Mouse (Mus musculus) heart, postnatal 10 days (tissue): ENCODE measurements at regions not wholly inside any gene's neighbourhood (a gene's known extent, or its start where the extent isn't known, plus 50 kb on each side); places are given as distances from the start of the nearest gene placed in this dataset.

ENCODE experiments used
- DNase-seq, 2 experiments: peaks; one replicate each; pipeline ENCODE4 v3.0.0; 2021
- intact Hi-C: fragments of 180-260 bp; cut with DNase I; formaldehyde crosslinking; loops from one replicate; pipeline ENCODE4 v1.15.1; 2025

GRCm38 (mm10) chr11:42067788-42068187 lies 67.1 kb upstream of the Gabrg2 start:
- DNase-seq: peak; percentile 28 to 46
- intact Hi-C loops: loop anchor here (1.0 to 10.0 kb wide), 3 partner anchors 635 to 1293 kb away; no protein-coding TSS in a partner anchor

DNA sequence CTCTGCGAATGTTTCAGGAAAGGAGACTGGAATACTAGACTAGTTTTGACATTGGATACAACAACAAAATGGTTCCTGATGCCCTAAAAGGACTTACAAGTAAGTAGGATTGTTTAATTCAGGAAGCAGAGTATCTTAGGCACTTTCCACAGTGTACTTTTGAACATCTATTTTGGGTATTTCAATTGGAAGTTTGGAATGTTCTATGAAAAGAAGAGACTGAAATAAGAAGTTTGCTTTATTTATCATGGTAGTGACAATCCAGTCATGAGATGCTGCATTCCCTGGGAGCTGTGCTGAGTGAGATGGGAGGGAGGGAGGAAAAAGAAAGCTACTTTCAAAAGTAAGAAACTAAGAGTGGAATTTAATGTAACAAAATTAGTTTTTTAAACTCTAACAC lies 50.9 kb upstream of the Gabrg2 start:
- intact Hi-C loops: no loop called here
- DNase-seq: no peak
